Mouse (Mus musculus) adrenal gland, adult (tissue): Measurements from ENCODE around the gene Lbh.

Experiments
- DNase-seq, 2 experiments: peaks; one replicate each; pipeline ENCODE4 v3.0.0; 2022 to 2023; ENCODE audit warnings: low spot score in 1 of 2; ENCODE audit not compliant: inconsistent age in 2 of 2

Gene Lbh

GRCm38 (mm10) chr17:72967371-72968175, 49.5 kb downstream of the Lbh start:
- DNase-seq: no peak

- DNase-seq: no peak
Measured at GRCm38 (mm10) chr17:72968666-72969065, 50.6 kb downstream of the Lbh start.

- no peak for DNase-seq
Measured at GRCm38 (mm10) chr17:72970631-72971161, 52.6 kb downstream of the Lbh start.

- no peak for DNase-seq
Measured at GRCm38 (mm10) chr17:72973041-72973440, 54.9 kb downstream of the Lbh start.

GRCm38 (mm10) chr17:72976258-72977231, 58.4 kb downstream of the Lbh start:
- DNase-seq: peak in 1 of 2 experiments; percentile 38

GRCm38 (mm10) chr17:72977616-72978015, 59.5 kb downstream of the Lbh start:
- no peak for DNase-seq

- DNase-seq: peak; percentile 70 to 86
Measured at GRCm38 (mm10) chr17:72982156-72982555, 64.1 kb downstream of the Lbh start.

- peak in 1 of 2 experiments; percentile 68 for DNase-seq
Measured at GRCm38 (mm10) chr17:72983471-72983870, 65.4 kb downstream of the Lbh start.

- DNase-seq: no peak
Measured at GRCm38 (mm10) chr17:72989025-72989424, 70.9 kb downstream of the Lbh start.
